ENCODE assay signal across 16 mouse cellular contexts in the genomic region with DNA sequence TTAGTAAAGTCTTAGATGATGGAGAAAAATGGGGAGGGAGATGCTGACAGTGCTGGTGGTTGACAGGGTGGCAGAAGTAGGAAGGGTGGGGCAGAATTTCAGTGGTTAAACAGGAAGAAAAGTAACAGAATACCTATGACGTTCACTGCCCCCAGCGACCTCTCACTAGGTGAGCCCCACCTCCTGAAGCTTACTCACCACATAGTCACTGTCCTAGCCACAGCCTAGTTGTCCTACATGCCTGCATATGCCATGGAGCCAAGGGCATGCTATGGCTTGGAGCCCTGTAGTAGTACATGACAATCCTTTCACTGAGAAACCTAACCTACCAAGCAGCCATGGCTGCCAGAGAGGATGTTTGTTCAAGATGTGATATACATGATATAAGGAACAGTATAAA.
"Had no signal": no experiment of that assay in that cellular context is flagged by ENCODE, and none has a peak within 500 bp of the region (broad histone marks: within the 10 kb centered on the region; RNA-seq: fewer than 3 reads in every experiment).

No protein-coding gene starts in this region.

- ATAC-seq: hindbrain, embryonic 16.5 days; intestine, embryonic 16.5 days had no signal

- DNase-seq: gastrocnemius, adult 2 months; gastrocnemius, postnatal 10 days; gastrocnemius, postnatal 25 days; heart, adult 2 months; heart, postnatal 10 days; heart, postnatal 4 days; kidney, adult 11 months; kidney, adult 2 months; kidney, adult 9 months; kidney, postnatal 14 days; kidney, postnatal 36 days; layer of hippocampus, adult 9-11 months; liver; liver, embryonic 13.5 days had no signal
